Mouse (Mus musculus): ENCODE data around the gene Olfr1351. TPM values are rescaled to one million over a fixed set of nuclear protein-coding genes. Genes with fewer than 3 reads are reported as not detected.
"Not testable (repeated sequence)": the region's sequence is repeated elsewhere in the genome, so short reads cannot be mapped to it uniquely, and the experiment has no call there.

The Olfr1351 gene
- total RNA-seq (2021) = not detected
- long read RNA-seq, experiment 1 = 0 reads
- long read RNA-seq, experiment 2 = 0 reads

- no peak for DNase-seq
Measured at GRCm38 (mm10) chr10:79012172-79012571, at the start of gene Olfr1351. Gene Olfr1351, plus strand, starts transcription at chr10:79012472.

GRCm38 (mm10) chr10:78963009-78963408 is 49.3 kb upstream of the Olfr1351 start, which contains the start of gene Olfr1353:
Gene Olfr1353, plus strand, starts transcription at chr10:78963309.
- DNase-seq = not testable (repeated sequence)

GRCm38 (mm10) chr10:78980750-78981149 is 31.5 kb upstream of the Olfr1351 start, which contains the start of gene Olfr1352:
Gene Olfr1352, plus strand, starts transcription at chr10:78981050.
- DNase-seq = no peak

- DNase-seq = no peak
Measured at GRCm38 (mm10) chr10:79028441-79028840, 16.2 kb downstream of the Olfr1351 start, which contains the start of gene Olfr57. Gene Olfr57, plus strand, starts transcription at chr10:79028741.

- not testable (repeated sequence) for DNase-seq
Measured at GRCm38 (mm10) chr10:79042457-79042856, 30.2 kb downstream of the Olfr1351 start.

GRCm38 (mm10) chr10:79057370-79057769 is 45.1 kb downstream of the Olfr1351 start:
- DNase-seq = not testable (repeated sequence)

Other genes starting within 250 kb of the Olfr1351 start
- not detected for gene Slc1a6, start 232.0 kb upstream of the Olfr1351 start, total RNA-seq (2021)
- gene Olfr1356, start 160.3 kb upstream of the Olfr1351 start, total RNA-seq (2021) = not detected
- not detected for gene Olfr1355, start 136.9 kb upstream of the Olfr1351 start, total RNA-seq (2021)
- gene Olfr1354, start 99.3 kb upstream of the Olfr1351 start, total RNA-seq (2021) = not detected
- gene Olfr8, start 61.8 kb upstream of the Olfr1351 start, total RNA-seq (2021) = not detected
- not detected for gene Olfr1353, start 49.2 kb upstream of the Olfr1351 start, total RNA-seq (2021)
- gene Olfr1352, start 31.4 kb upstream of the Olfr1351 start, total RNA-seq (2021) = not detected
- not detected for gene Olfr57, start 16.3 kb downstream of the Olfr1351 start, total RNA-seq (2021)
- 1 to 10 TPM; 8.0 to 8.5 TPM for gene 2610008E11Rik, start 85.1 kb downstream of the Olfr1351 start, total RNA-seq (2021)
- gene Vmn2r80, start 136.3 kb downstream of the Olfr1351 start, total RNA-seq (2021) = not detected
- gene Vmn2r81, start 235.2 kb downstream of the Olfr1351 start, total RNA-seq (2021) = not detected

Measured in heart, adult 18-20 months (tissue).